Mouse (Mus musculus) brain, embryonic 14.5 days (tissue): Measurements from ENCODE around the gene Camk2b.

Source experiments
- CTCF ChIP-seq: fragments of 200-500 bp; IDR thresholded peaks from 2 replicates; pipeline ENCODE4 v1.5.1; 2012; ENCODE audit warnings: inconsistent platforms, mild to moderate bottlenecking, moderate library complexity, borderline replicate concordance; ENCODE audit not compliant: insufficient read depth, insufficient read length; ENCODE audit errors: extremely low read depth
- POLR2A ChIP-seq: fragments of 200-500 bp; IDR thresholded peaks from 2 replicates; pipeline ENCODE4 v1.6.1; 2012; ENCODE audit warnings: mild to moderate bottlenecking, inconsistent platforms, borderline replicate concordance; ENCODE audit not compliant: poor library complexity, insufficient read depth, insufficient read length, severe bottlenecking; ENCODE audit errors: extremely low read depth

- TF ChIP-seq POLR2A (no peak), CTCF (no peak)
Observed at GRCm38 (mm10) chr11:5926696-5927220, 139.4 kb downstream of the Camk2b start.
